Mouse (Mus musculus): ENCODE data around the gene Psmd9.
"Not testable (repeated sequence)": the region's sequence is repeated elsewhere in the genome, so short reads cannot be mapped to it uniquely, and the experiment has no call there.

The Psmd9 gene

GRCm38 (mm10) chr5:123193436-123193835 lies 24.2 kb downstream of the Psmd9 start:
- DNase-seq (ENCODE audit: low spot score): no peak

- DNase-seq (ENCODE audit: low spot score): no peak
These were observed 25.6 kb downstream of the Psmd9 start for GRCm38 (mm10) chr5:123194856-123195255.

GRCm38 (mm10) chr5:123195500-123196000 lies 26.3 kb downstream of the Psmd9 start:
- DNase-seq (ENCODE audit: low spot score): no peak

GRCm38 (mm10) chr5:123196746-123197145 lies 27.5 kb downstream of the Psmd9 start:
- no peak for DNase-seq (ENCODE audit: low spot score)

GRCm38 (mm10) chr5:123198523-123198922 lies 29.3 kb downstream of the Psmd9 start:
- no peak for DNase-seq (ENCODE audit: low spot score)

GRCm38 (mm10) chr5:123200816-123201522 lies 31.8 kb downstream of the Psmd9 start:
- not testable (repeated sequence) for DNase-seq (ENCODE audit: low spot score)

GRCm38 (mm10) chr5:123201523-123201892 lies 32.3 kb downstream of the Psmd9 start:
- no peak for DNase-seq (ENCODE audit: low spot score)

- DNase-seq (ENCODE audit: low spot score): no peak
These were observed 32.8 kb downstream of the Psmd9 start for GRCm38 (mm10) chr5:123201987-123202386.

- not testable (repeated sequence) for DNase-seq (ENCODE audit: low spot score)
These were observed 33.6 kb downstream of the Psmd9 start for GRCm38 (mm10) chr5:123202771-123203170.

- DNase-seq (ENCODE audit: low spot score): not testable (repeated sequence)
These were observed 34.4 kb downstream of the Psmd9 start for GRCm38 (mm10) chr5:123203591-123203990.

GRCm38 (mm10) chr5:123222346-123223050 lies 53.3 kb downstream of the Psmd9 start:
- DNase-seq (ENCODE audit: low spot score): not testable (repeated sequence)

GRCm38 (mm10) chr5:123223051-123223410 lies 53.8 kb downstream of the Psmd9 start:
- no peak for DNase-seq (ENCODE audit: low spot score)

GRCm38 (mm10) chr5:123223861-123224260 lies 54.6 kb downstream of the Psmd9 start:
- not testable (repeated sequence) for DNase-seq (ENCODE audit: low spot score)

GRCm38 (mm10) chr5:123226851-123227250 lies 57.6 kb downstream of the Psmd9 start:
- peak; percentile 30 for DNase-seq (ENCODE audit: low spot score)

GRCm38 (mm10) chr5:123227762-123228523 lies 58.7 kb downstream of the Psmd9 start:
- peak; percentile 99 for DNase-seq (ENCODE audit: low spot score)

GRCm38 (mm10) chr5:123228524-123228922 lies 59.3 kb downstream of the Psmd9 start:
- no peak for DNase-seq (ENCODE audit: low spot score)

- no peak for DNase-seq (ENCODE audit: low spot score)
These were observed 60.1 kb downstream of the Psmd9 start for GRCm38 (mm10) chr5:123229296-123229695.

- DNase-seq (ENCODE audit: low spot score): no peak
These were observed 63.0 kb downstream of the Psmd9 start for GRCm38 (mm10) chr5:123232180-123232579.

GRCm38 (mm10) chr5:123235731-123236130 lies 66.5 kb downstream of the Psmd9 start:
- DNase-seq (ENCODE audit: low spot score): peak; percentile 72

- peak; percentile 29 for DNase-seq (ENCODE audit: low spot score)
These were observed 67.2 kb downstream of the Psmd9 start for GRCm38 (mm10) chr5:123236426-123236825.

GRCm38 (mm10) chr5:123239501-123239900 lies 70.3 kb downstream of the Psmd9 start:
- peak; percentile 59 for DNase-seq (ENCODE audit: low spot score)

GRCm38 (mm10) chr5:123245518-123245917 lies 76.3 kb downstream of the Psmd9 start:
- peak; percentile 69 for DNase-seq (ENCODE audit: low spot score)

- DNase-seq (ENCODE audit: low spot score): no peak
These were observed 82.2 kb downstream of the Psmd9 start for GRCm38 (mm10) chr5:123251390-123251789.
